Mouse (Mus musculus): ENCODE measurements at regions not wholly inside any gene's neighbourhood (a gene's known extent, or its start where the extent isn't known, plus 50 kb on each side); places are given as distances from the start of the nearest gene placed in this dataset.

DNA sequence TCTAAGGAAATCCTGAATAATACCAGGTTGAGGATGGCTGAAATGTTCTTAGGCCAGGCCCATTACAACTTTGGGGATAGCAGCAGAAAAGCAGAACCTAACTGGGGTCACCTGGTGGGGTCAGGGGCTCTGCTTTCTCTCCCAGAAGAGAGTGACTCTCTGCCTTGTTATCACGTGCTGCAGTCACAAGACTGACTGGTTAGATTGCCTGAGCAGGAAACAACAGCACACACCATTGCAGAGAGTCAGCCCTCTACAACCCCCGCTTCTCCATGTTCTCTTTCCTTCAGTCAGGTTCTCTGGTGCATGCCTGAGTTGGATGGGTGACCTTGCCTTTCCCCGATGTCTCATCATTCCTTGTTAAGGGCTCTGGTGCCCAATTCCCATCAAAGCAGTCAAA, 91.2 kb upstream of the Hsd17b12 start:
- WGBS: 56% methylated on average over 3 of the region's 3 CpGs

DNA sequence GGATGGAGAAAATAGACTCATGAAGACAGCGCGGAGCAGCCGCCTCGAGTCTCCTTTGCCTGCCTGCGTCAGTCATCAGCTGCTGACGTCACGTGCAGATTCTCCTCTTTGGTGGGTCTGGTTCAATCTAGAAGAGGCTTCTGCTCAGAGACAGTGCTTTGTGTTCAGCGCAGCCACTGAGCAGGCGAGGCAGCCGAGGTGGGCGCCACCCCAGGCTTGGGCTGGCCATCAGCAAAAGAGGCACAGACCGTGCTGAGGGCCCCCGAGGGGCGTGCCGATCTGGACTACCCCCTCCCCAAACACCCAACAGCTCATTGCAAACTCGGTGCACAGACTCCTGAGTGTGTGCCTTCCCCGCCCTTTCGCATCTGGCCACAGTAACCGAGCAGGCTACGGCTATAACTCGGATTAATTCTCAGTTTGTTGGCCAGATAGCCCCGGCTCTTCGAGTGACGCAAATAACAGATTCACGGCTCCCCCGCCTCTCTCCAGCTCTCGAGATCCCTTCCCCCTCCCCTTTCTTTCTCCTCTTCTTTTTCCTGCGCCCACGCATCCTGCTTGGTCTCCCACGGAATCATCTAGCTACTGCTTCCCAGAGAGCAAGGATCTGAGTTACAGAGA, 89.2 kb upstream of the Hsd17b12 start:
- H3K27me3 ChIP-seq (ENCODE audit: insufficient read depth, poor library complexity, severe bottlenecking): peaks cover 82% of the 10 kb centered on the region

More for the DNA sequence above, 91.2 kb upstream of the Hsd17b12 start:
- Histone ChIP-seq H3K4me1 (peaks cover 31% of the 10 kb centered on the region), H3K9me3 (no peaks in the 10 kb centered on the region), H3K4me3 (no peak overlapping the region), H3K27me3 (ENCODE audit: insufficient read depth, poor library complexity, severe bottlenecking) (peaks cover 62% of the 10 kb centered on the region), H3K27ac (no peak overlapping the region), H3K36me3 (no peaks in the 10 kb centered on the region)
- DNase-seq (ENCODE audit: low spot score): peak; percentile 57

DNA sequence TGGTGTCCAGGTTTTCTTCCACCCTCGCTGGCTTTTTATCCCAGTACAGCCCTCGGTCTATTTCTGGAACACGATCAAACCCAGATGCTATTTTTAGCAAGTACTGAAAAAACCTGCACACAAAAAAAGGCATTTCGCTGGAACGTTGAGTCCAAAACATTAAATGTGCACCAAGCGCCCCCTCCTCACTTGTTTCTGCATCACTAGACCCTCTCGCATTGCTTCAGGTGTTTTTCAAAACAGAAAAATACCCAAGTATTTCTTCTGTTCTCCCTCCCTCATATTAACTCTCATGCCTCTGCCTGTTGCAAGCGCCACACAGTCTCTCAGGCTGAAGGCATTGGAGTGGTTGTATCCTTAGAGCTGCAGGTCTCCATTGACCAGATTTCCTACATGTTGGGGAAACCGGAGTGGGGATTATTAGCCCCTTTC, 88.4 kb upstream of the Hsd17b12 start:
- Histone ChIP-seq H3K4me1 (peaks cover 48% of the 10 kb centered on the region), H3K27ac (no peak overlapping the region), H3K27me3 (ENCODE audit: insufficient read depth, poor library complexity, severe bottlenecking) (peaks cover 89% of the 10 kb centered on the region), H3K4me3 (peak overlapping the region; percentile 53), H3K36me3 (no peaks in the 10 kb centered on the region), H3K9me3 (no peaks in the 10 kb centered on the region)
- peak; percentile 60 for DNase-seq (ENCODE audit: low spot score)
- 40% methylated on average over 9 of the region's 9 CpGs for WGBS

More for the DNA sequence above, 89.2 kb upstream of the Hsd17b12 start:
- Histone ChIP-seq H3K9me3 (no peaks in the 10 kb centered on the region), H3K4me1 (peaks cover 42% of the 10 kb centered on the region), H3K36me3 (no peaks in the 10 kb centered on the region), H3K27ac (no peak overlapping the region), H3K4me3 (peak overlapping the region; percentile 53)
- DNase-seq (ENCODE audit: low spot score): peak; percentile 75
- 1% methylated on average over 30 of the region's 30 CpGs for WGBS

DNA sequence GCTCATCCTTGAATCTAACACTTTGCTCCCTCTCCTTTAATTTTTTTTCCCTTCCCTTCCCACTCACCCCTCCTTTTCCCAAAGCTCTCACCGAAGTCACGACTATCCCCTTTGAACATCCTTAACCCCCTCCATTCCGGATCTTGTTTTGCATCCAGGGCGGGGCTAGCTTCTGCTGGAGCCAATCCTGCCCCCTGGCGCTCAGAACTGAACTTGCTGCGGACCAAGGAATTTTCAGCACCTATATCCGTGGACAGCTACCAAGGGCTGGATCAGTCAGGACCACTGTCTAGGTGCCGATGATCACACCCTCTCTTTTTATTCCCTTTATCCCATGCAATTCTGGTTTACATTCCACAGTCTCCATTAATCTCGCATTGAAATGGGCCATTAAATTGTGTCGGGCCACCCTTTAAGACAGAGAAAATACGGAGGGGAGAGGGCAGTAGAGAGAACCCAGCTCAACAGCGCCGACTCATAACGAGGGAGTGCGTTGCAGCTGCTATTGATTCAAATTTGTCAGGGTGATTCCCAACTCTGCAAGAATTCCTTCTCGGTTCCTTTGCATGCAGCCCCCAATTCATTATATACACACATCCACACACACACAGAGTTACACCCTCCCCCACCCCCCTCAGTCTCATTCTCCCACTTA, 87.7 kb upstream of the Hsd17b12 start:
- Histone ChIP-seq H3K36me3 (no peaks in the 10 kb centered on the region), H3K27me3 (ENCODE audit: insufficient read depth, poor library complexity, severe bottlenecking) (peaks cover 95% of the 10 kb centered on the region), H3K4me1 (peaks cover 55% of the 10 kb centered on the region), H3K9me3 (no peaks in the 10 kb centered on the region), H3K27ac (no peak overlapping the region), H3K4me3 (peak overlapping the region; percentile 53; the same call in 1 of the 2 replicates)
- peak; percentile 87 for DNase-seq (ENCODE audit: low spot score)
- whole genome bisulfite sequencing: 2% methylated on average over 16 of the region's 16 CpGs

DNA sequence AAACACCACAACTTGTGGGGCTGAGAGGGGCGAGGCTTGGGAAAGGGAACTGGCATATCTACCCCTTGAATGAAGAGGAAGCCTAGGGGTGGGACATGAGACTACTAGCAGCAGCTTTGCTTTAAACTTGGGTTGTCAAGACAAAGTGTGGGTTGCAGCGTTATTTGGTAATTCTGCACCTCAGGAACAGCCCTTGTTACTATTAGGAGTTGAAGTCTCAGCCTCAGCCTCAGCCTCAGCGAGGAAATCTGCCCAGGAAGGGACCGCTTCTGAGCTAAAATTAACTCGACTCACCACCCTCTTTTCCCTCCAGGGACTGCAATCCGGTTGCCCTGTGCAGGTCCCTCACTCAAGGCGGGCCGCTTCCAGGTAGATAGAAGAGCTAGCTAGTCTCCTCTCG, 86.4 kb upstream of the Hsd17b12 start:
- Histone ChIP-seq H3K36me3 (no peaks in the 10 kb centered on the region), H3K4me1 (peaks cover 60% of the 10 kb centered on the region), H3K27ac (no peak overlapping the region), H3K9me3 (no peaks in the 10 kb centered on the region), H3K4me3 (peak overlapping the region; percentile 52), H3K27me3 (ENCODE audit: insufficient read depth, poor library complexity, severe bottlenecking) (peaks cover 98% of the 10 kb centered on the region)
- under 1% methylated on average over 9 of the region's 9 CpGs for WGBS
- peak; percentile 64 for DNase-seq (ENCODE audit: low spot score)

DNA sequence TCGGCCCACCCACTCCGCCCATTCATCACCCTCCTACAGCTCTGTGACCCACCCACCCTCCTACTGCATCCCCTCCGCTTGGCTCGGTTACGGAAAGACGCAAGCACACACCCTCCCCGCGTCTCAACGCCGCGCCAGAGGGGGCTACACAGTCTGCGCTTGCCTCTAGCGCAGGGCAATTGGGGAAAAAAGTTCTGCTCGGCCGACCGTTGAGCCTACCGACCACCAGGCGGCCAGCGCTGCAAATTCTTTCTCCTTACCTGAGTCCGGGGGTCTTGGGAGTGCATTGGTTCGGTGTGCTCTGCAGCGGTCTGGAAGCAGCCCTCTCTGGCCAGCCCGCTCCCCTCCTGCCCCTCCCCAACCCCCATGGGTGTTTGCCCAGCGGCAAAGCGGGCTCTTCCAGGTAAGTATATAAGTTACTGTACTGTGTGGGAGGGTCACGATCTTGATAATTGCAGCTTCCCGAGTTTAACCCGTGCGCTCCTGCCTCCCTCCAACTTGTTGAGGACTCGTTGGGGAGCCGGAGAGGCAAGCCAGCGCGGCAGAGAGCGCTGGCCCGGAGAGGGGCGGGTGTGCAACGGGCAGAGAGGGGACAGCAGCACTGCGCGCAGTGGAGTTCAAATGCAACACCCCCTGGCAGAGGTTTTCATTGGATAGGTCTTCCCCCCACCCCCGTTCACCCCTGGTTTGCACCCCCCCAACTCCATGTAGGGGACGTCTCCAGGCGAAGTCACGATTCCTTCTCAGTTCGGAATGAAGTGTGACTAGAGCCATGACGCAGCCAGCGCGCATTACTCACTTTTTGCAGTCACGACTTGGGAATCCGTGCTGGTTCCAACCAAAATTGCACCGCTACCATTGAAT, 85.5 kb upstream of the Hsd17b12 start:
- Histone ChIP-seq H3K4me1 (peaks cover 54% of the 10 kb centered on the region), H3K27ac (no peak overlapping the region), H3K9me3 (no peaks in the 10 kb centered on the region), H3K27me3 (ENCODE audit: insufficient read depth, poor library complexity, severe bottlenecking) (peaks cover 98% of the 10 kb centered on the region), H3K36me3 (no peaks in the 10 kb centered on the region), H3K4me3 (peak overlapping the region; percentile 52)
- WGBS: under 1% methylated on average over 50 of the region's 50 CpGs
- DNase-seq (ENCODE audit: low spot score): peak; percentile 75

DNA sequence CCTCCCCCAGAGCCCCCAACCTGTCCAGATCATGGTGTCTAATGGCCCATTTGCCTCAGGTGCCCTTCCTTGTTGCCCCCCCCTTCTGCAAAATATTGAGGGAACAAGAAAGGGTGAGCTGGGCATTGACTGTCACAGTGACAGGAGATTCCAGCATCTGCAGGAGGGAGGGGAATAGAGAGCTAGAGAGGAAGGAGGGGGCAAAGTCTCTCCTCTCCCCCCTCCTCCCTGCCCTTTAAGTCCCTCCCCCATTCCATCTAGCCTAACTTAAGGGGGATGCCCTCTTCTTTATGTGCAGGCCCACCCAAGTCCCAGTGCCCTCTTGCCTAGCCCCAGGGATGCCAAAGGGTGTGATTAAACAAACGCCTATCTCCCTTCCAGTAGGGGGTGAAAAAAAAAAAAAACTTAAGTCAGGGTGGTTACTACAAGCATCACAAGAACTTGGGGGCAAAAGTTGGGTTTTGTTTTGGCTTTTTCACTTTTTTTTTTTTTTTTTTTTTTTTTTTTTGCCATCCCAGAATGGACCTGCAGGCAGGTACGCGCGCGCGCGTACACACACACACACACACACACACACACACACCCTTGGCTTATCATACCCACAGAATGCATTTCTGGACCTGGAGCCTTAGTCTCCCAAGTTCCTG, 84.8 kb upstream of the Hsd17b12 start:
- H3K36me3 ChIP-seq: no peaks in the 10 kb centered on the region
- no peaks in the 10 kb centered on the region for H3K9me3 ChIP-seq
- H3K27ac ChIP-seq: no peak overlapping the region
- peak overlapping the region; percentile 52 for H3K4me3 ChIP-seq
- peaks cover 51% of the 10 kb centered on the region for H3K4me1 ChIP-seq
- WGBS: 0% methylated on average over 7 of the region's 7 CpGs
- H3K27me3 ChIP-seq (ENCODE audit: insufficient read depth, poor library complexity, severe bottlenecking): peaks cover 98% of the 10 kb centered on the region
- peak; percentile 47 for DNase-seq (ENCODE audit: low spot score)

DNA sequence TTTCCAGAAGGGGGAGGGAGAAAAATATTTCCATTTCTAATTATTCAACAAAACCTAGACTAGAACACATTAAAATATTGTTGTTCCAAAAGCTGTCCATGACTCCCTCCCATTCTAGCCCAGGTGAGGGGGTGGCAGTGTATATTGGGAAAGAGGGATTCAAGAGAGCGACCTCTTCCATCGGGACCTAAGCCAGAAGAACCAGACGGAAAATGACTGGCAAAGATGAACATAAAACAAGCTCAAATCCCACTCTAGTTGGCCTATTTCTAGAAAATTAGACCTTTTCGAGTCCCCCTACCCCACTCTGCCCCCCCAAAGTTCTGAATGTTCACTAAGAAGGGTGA, 84.3 kb upstream of the Hsd17b12 start:
- Histone ChIP-seq H3K9me3 (no peaks in the 10 kb centered on the region), H3K4me1 (peaks cover 46% of the 10 kb centered on the region), H3K27ac (no peak overlapping the region), H3K36me3 (no peaks in the 10 kb centered on the region), H3K27me3 (ENCODE audit: insufficient read depth, poor library complexity, severe bottlenecking) (peaks cover 98% of the 10 kb centered on the region), H3K4me3 (no peak overlapping the region)
- WGBS: 6% methylated on average over 4 of the region's 4 CpGs
- peak; percentile 66 for DNase-seq (ENCODE audit: low spot score)

DNA sequence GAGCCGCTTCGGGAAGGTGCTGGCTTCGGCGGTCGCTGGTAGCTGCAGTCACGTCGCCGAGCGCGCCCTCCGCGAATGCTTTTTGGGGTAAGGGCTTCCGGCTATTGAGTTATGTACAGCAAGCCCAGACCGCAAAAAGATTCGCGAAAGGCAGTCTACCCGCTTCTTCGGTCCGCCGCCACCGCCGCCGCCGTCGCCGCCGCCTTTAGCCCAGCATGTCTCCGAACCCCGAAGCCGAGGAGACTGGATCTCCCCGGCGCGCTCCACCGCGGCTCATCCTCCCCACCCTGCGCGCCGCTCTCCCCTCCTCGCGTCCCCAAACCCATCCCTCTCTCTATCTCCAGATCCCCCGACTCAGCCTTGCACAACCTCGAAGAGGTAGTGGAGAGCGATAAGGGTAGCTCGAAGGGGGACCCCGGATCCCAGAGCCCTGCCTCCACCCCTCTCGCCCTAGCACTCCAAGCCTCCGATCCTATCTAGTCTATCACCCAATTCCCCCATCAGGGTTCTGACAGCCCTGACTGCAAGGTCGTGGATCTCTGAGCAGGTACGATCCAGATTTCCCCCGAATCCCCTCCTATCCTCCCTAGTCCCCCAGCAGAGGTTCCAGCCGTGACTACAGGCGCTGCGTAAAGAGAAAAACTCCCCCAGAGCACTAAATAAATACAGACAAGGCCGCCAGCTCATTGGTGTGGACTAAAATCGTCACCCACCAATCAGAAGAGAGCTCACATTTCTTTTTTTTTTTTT, 83.7 kb upstream of the Hsd17b12 start:
- Histone ChIP-seq H3K4me3 (peak overlapping the region; percentile 59), H3K36me3 (no peaks in the 10 kb centered on the region), H3K9me3 (no peaks in the 10 kb centered on the region), H3K27ac (no peak overlapping the region), H3K27me3 (ENCODE audit: insufficient read depth, poor library complexity, severe bottlenecking) (peaks cover 98% of the 10 kb centered on the region), H3K4me1 (peaks cover 40% of the 10 kb centered on the region)
- DNase-seq (ENCODE audit: low spot score): peak; percentile 75
- 2% methylated on average over 54 of the region's 55 CpGs for WGBS

DNA sequence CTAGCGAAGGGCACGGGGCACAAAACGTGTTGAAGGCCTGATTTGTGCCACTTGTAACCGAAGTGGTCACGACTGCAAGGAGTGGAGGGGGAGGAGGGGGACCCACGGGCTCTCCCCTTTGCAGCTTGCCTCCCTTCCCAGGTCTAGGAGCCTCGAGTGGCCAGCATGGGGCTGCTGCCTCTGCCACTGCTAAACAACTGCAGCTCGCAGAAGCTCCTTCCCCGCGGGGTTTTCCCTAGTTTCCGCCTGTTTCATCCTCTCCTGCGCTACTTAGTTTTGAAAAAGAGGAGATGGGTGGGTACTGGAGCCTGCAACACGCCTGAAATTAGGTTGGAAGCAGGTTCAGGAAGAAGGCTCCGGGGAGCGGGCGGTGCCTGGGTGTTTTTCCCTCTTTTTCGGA, 82.6 kb upstream of the Hsd17b12 start:
- WGBS: 2% methylated on average over 17 of the region's 17 CpGs
- peak overlapping the region; percentile 59 for H3K4me3 ChIP-seq

DNA sequence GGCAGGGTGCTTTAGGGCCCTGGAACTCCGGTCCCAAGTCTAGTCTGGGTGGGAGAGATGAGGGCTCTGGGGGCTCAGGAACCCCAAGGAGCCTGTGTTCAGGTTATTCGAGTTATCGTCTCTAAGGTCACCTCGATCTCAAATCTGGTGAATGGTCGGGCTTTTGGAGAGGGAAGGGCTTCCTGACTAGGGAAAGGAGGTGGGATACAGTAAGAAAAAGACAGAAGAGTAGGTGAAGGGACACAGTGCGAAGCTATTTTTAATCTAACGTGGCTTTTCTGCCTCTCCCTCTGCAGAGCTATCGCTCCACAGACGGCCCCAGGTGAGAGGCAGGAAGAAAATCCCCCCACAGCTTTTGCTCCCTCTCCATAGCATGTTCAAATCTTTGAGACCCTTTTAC, 81.8 kb upstream of the Hsd17b12 start:
- Histone ChIP-seq H3K4me3 (peak overlapping the region; percentile 19; the same call in 1 of the 2 replicates), H3K9me3 (no peaks in the 10 kb centered on the region), H3K27ac (no peak overlapping the region), H3K27me3 (ENCODE audit: insufficient read depth, poor library complexity, severe bottlenecking) (peaks cover 87% of the 10 kb centered on the region), H3K4me1 (peaks cover 33% of the 10 kb centered on the region), H3K36me3 (no peaks in the 10 kb centered on the region)
- DNase-seq (ENCODE audit: low spot score): peak; percentile 55
- 13% methylated on average over 9 of the region's 9 CpGs for WGBS

More for the DNA sequence above, 82.6 kb upstream of the Hsd17b12 start:
- DNase-seq (ENCODE audit: low spot score): peak; percentile 65
- Histone ChIP-seq H3K9me3 (no peaks in the 10 kb centered on the region), H3K4me1 (peaks cover 33% of the 10 kb centered on the region), H3K27me3 (ENCODE audit: insufficient read depth, poor library complexity, severe bottlenecking) (peaks cover 95% of the 10 kb centered on the region), H3K36me3 (no peaks in the 10 kb centered on the region), H3K27ac (no peak overlapping the region)

DNA sequence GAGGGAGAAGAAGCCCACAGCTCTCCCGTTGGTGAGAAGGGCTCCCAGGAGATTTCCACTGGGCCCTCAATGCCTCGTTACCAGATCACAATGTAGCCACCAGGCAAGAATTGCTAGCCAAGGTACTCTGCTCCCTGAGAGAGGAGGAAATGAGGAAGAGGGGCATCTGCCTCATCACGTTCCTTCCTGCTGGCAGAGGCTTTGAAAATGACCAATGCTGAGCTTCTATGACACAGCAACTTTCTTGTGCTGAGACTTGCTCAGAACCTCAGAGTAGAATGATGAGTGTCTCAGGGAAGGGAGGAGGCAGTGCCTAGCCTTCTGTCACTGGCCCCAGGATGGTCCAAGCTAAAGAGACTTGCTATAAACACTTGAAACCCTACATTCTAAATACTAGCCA, 78.7 kb upstream of the Hsd17b12 start:
- 58% methylated on average over 3 of the region's 3 CpGs for WGBS

More for the DNA sequence above, 78.7 kb upstream of the Hsd17b12 start:
- DNase-seq (ENCODE audit: low spot score): no peak
- Histone ChIP-seq H3K4me3 (no peak overlapping the region), H3K9me3 (no peaks in the 10 kb centered on the region), H3K27me3 (ENCODE audit: insufficient read depth, poor library complexity, severe bottlenecking) (peaks cover 56% of the 10 kb centered on the region), H3K4me1 (peaks cover 17% of the 10 kb centered on the region), H3K27ac (no peak overlapping the region), H3K36me3 (no peaks in the 10 kb centered on the region)
